Mouse (Mus musculus): ENCODE results near the gene Ripk4.

Gene Ripk4

GRCm38 (mm10) chr16:97734760-97735322 is 28.7 kb downstream of the Ripk4 start:
- DNase-seq (ENCODE audit: low read depth) = no peak

- no peak for DNase-seq (ENCODE audit: low read depth)
These were observed 30.0 kb downstream of the Ripk4 start for GRCm38 (mm10) chr16:97733599-97733998.

- no peak for DNase-seq (ENCODE audit: low read depth)
These were observed 33.3 kb downstream of the Ripk4 start for GRCm38 (mm10) chr16:97730321-97730720.

- no peak for DNase-seq (ENCODE audit: low read depth)
These were observed 37.2 kb downstream of the Ripk4 start for GRCm38 (mm10) chr16:97726436-97726835.

GRCm38 (mm10) chr16:97720093-97720492 is 43.5 kb downstream of the Ripk4 start:
- no peak for DNase-seq (ENCODE audit: low read depth)

- DNase-seq (ENCODE audit: low read depth) = no peak
These were observed 44.1 kb downstream of the Ripk4 start for GRCm38 (mm10) chr16:97719392-97719983.

- no peak for DNase-seq (ENCODE audit: low read depth)
These were observed 47.0 kb downstream of the Ripk4 start for GRCm38 (mm10) chr16:97716567-97716966.

- DNase-seq (ENCODE audit: low read depth) = no peak
These were observed 51.5 kb downstream of the Ripk4 start for GRCm38 (mm10) chr16:97712129-97712528.

- DNase-seq (ENCODE audit: low read depth) = no peak
These were observed 61.7 kb downstream of the Ripk4 start for GRCm38 (mm10) chr16:97701871-97702270.

GRCm38 (mm10) chr16:97697769-97698168 is 65.8 kb downstream of the Ripk4 start:
- no peak for DNase-seq (ENCODE audit: low read depth)

GRCm38 (mm10) chr16:97695709-97696108 is 67.9 kb downstream of the Ripk4 start:
- DNase-seq (ENCODE audit: low read depth) = no peak

Data from naive thymus-derived CD4-positive, alpha-beta T cell, adult 2 months (primary cell).